ENCODE assay signal across 23 mouse cellular contexts in genomic region chr2:156803698-156804372, GRCm38 (mm10). TPM values are rescaled to one million over a fixed set of nuclear protein-coding genes. Genes with fewer than 3 reads are reported as not detected.
A peak's percentile ranks its signal among the peaks of the same experiment; 100 is the strongest.
DNase-seq lines count a peak whose midpoint lies in the region; ATAC-seq and TF ChIP-seq lines count a peak whose summit lies in the region.
"Had no signal": no experiment of that assay in that cellular context is flagged by ENCODE, and none has a peak within 500 bp of the region (broad histone marks: within the 10 kb centered on the region; RNA-seq: fewer than 3 reads in every experiment).

No protein-coding gene starts in this region.

- no peak for TF ChIP-seq RAD21 in MEL (IDR thresholded peaks at IDR 0.05; ENCODE audit: low read depth, low read length)

- peak overlapping the region; percentile 88 for H3K27ac ChIP-seq in MEL (ENCODE audit: control insufficient read depth, low read depth, low read length)
- H3K27ac ChIP-seq in liver, embryonic 12.5 days = no peak overlapping the region
- H3K27ac ChIP-seq in kidney, adult 2 months (ENCODE audit: insufficient read depth, low read depth, low read length) = no peak overlapping the region
- H3K27ac ChIP-seq: embryonic facial prominence, embryonic 13.5 days; gastrocnemius, adult 2 months; heart, embryonic 13.5 days; hindbrain, embryonic 15.5 days had no signal

- H3K27me3 ChIP-seq in megakaryocyte, embryonic 14.5 days (replicated peaks) = peaks cover 45% of the 10 kb centered on the region
- H3K27me3 ChIP-seq in MEL (ENCODE audit: control insufficient read depth in 1 of 2, insufficient read depth in 2 of 2, low read length in 2 of 2) = no peaks in the 10 kb centered on the region
- H3K27me3 ChIP-seq in liver, embryonic 12.5 days (replicated peaks) = no peaks in the 10 kb centered on the region; the same call in 1 of the 2 replicates
- H3K27me3 ChIP-seq in kidney, adult 2 months (replicated peaks; ENCODE audit: control insufficient read depth, insufficient read depth, low read length) = no peaks in the 10 kb centered on the region
- H3K27me3 ChIP-seq: embryonic facial prominence, embryonic 13.5 days; hindbrain, embryonic 15.5 days had no signal

- peak overlapping the region; percentile 38 for H3K9ac ChIP-seq in MEL (ENCODE audit: control insufficient read depth, low read depth, low read length, poor library complexity, severe bottlenecking)
- H3K9ac ChIP-seq in liver, embryonic 12.5 days = no peak overlapping the region; the same call in 1 of the 2 replicates
- H3K9ac ChIP-seq: embryonic facial prominence, embryonic 13.5 days; heart, embryonic 13.5 days; hindbrain, embryonic 15.5 days had no signal

- no peaks in the 10 kb centered on the region for H3K36me3 ChIP-seq in megakaryocyte, embryonic 14.5 days (replicated peaks; ENCODE audit: low read length)
- H3K36me3 ChIP-seq in MEL (ENCODE audit: control insufficient read depth in 1 of 2, insufficient read depth in 2 of 2, low read length in 2 of 2) = peaks cover 0 to 16% of the 10 kb centered on the region in 2 experiments; a peak in 2 of 4 replicates
- H3K36me3 ChIP-seq in liver, embryonic 12.5 days = no peaks in the 10 kb centered on the region
- H3K36me3 ChIP-seq in kidney, adult 2 months (ENCODE audit: control insufficient read depth, insufficient read depth, low read length) = no peaks in the 10 kb centered on the region
- H3K36me3 ChIP-seq: embryonic facial prominence, embryonic 13.5 days; heart, embryonic 13.5 days; hindbrain, embryonic 15.5 days had no signal

- TF ChIP-seq CTCF in MEL (IDR thresholded peaks at IDR 0.05 in 2 of 3, conservative IDR thresholded peaks at IDR 0.05 in 1 of 3; ENCODE audit: control insufficient read depth in 1 of 3, insufficient read depth in 1 of 3, low read depth in 2 of 3, low read length in 3 of 3, poor library complexity in 1 of 3, severe bottlenecking in 1 of 3) = no peak
- no peak for TF ChIP-seq CTCF in kidney, adult 2 months (conservative IDR thresholded peaks at IDR 0.05; ENCODE audit: insufficient read depth, insufficient read length, low read depth, low read length)

- no peak for TF ChIP-seq POLR2A in MEL (IDR thresholded peaks at IDR 0.05; ENCODE audit: control insufficient read depth in 1 of 2, insufficient read depth in 1 of 2, low read depth in 1 of 2, low read length in 2 of 2, poor library complexity in 1 of 2)
- no peak for TF ChIP-seq POLR2A in kidney, adult 2 months (IDR thresholded peaks at IDR 0.05; ENCODE audit: low read depth, low read length)

- peak overlapping the region; percentile 64 for H3K4me3 ChIP-seq in megakaryocyte, embryonic 14.5 days (replicated peaks)
- peak overlapping the region in 1 of 2 experiments; percentile 33; a peak in 2 of 4 replicates for H3K4me3 ChIP-seq in MEL (ENCODE audit: control insufficient read depth in 1 of 2, insufficient read depth in 1 of 2, low read depth in 2 of 2, low read length in 2 of 2)
- no peak overlapping the region for H3K4me3 ChIP-seq in liver, embryonic 12.5 days
- no peak overlapping the region for H3K4me3 ChIP-seq in kidney, adult 2 months (ENCODE audit: insufficient read depth, low read depth, low read length)
- H3K4me3 ChIP-seq: embryonic facial prominence, embryonic 13.5 days; gastrocnemius, adult 2 months; heart, embryonic 13.5 days; hindbrain, embryonic 15.5 days had no signal

- H3K4me2 ChIP-seq in liver, embryonic 12.5 days = no peak overlapping the region
- H3K4me2 ChIP-seq: embryonic facial prominence, embryonic 13.5 days; heart, embryonic 13.5 days; hindbrain, embryonic 15.5 days had no signal

- peak; percentile 88 for DNase-seq in MEL (ENCODE audit: low read depth, low spot score)
- no peak for DNase-seq in spleen, adult 18-20 months
- DNase-seq in kidney, adult 2 months = no peak
- DNase-seq: adrenal gland, adult 2 months; adrenal gland, postnatal 25 days; B cell, adult 2 months; cerebellum, adult 11 months; cerebellum, adult 8-10 months; cerebellum, postnatal 14 days; gastrocnemius, adult 2 months; gastrocnemius, postnatal 25 days; heart, adult 18-20 months; heart, postnatal 36 days had no signal

- H3K9me3 ChIP-seq in megakaryocyte, embryonic 14.5 days = peaks cover 4% of the 10 kb centered on the region; the same call in 1 of the 2 replicates
- no peaks in the 10 kb centered on the region for H3K9me3 ChIP-seq in MEL (replicated peaks; ENCODE audit: insufficient read depth, low read length)
- no peaks in the 10 kb centered on the region for H3K9me3 ChIP-seq in liver, embryonic 12.5 days (replicated peaks)
- H3K9me3 ChIP-seq: embryonic facial prominence, embryonic 13.5 days; heart, embryonic 13.5 days; hindbrain, embryonic 15.5 days had no signal

- H3K4me1 ChIP-seq in megakaryocyte, embryonic 14.5 days = peaks cover 56% of the 10 kb centered on the region
- peaks cover 13 to 23% of the 10 kb centered on the region in 2 experiments for H3K4me1 ChIP-seq in MEL (ENCODE audit: control insufficient read depth in 1 of 2, insufficient read depth in 2 of 2, low read length in 2 of 2)
- peaks cover 30% of the 10 kb centered on the region for H3K4me1 ChIP-seq in liver, embryonic 12.5 days
- H3K4me1 ChIP-seq in kidney, adult 2 months (ENCODE audit: control insufficient read depth, insufficient read depth, low read length) = no peaks in the 10 kb centered on the region
- H3K4me1 ChIP-seq: heart, embryonic 13.5 days; hindbrain, embryonic 15.5 days had no signal

- WGBS in liver, embryonic 12.5 days (ENCODE audit: insufficient replicate concordance) = 40% methylated on average over 4 of the region's 4 CpGs
- 79% methylated on average over 4 of the region's 4 CpGs for WGBS in kidney, adult 2 months

- H3K79me2 ChIP-seq in MEL (ENCODE audit: control insufficient read depth, insufficient read depth, low read length, poor library complexity) = no peaks in the 10 kb centered on the region

- peak; percentile 75 to 82 for TF ChIP-seq EP300 in MEL (IDR thresholded peaks at IDR 0.05; ENCODE audit: low read depth in 1 of 2, low read length in 2 of 2)

- ATAC-seq in megakaryocyte, adult 5-6 weeks (ENCODE audit: poor library complexity, severe bottlenecking) = no peak
- ATAC-seq in liver, embryonic 12.5 days = 0 out of 2 replicates have a peak, but pooled peaks have one; percentile 24
- ATAC-seq in megakaryocyte-erythroid progenitor cell, adult 5-6 weeks (replicated peaks; ENCODE audit: low FRiP score, low TSS enrichment, poor library complexity, severe bottlenecking) = peak; percentile 83
- ATAC-seq: CD4-positive, CD25-positive, alpha-beta regulatory T cell, adult 4 months; forebrain, embryonic 14.5 days; intestine, embryonic 16.5 days had no signal

TF ChIP-seq in MEL, 35 proteins besides CTCF, POLR2A, EP300 and RAD21 (continues in another document):
- peak; percentile 34; the same call in 1 of the 2 replicates for TF ChIP-seq MYC (IDR thresholded peaks at IDR 0.05; ENCODE audit: low read depth, low read length)

RNA-seq across cellular contexts. Expression of gene Myl9, which starts 28.6 kb away (rescaled TPM):
- polyA plus RNA-seq in megakaryocyte, embryonic 14.5 days (2012; ENCODE audit: insufficient read depth, low replicate concordance) = 143 and 182 TPM in 2 replicates
- not detected in 2 replicates for total RNA-seq in megakaryocyte, adult 5-6 weeks (2015)
- not detected in 2 replicates for total RNA-seq in megakaryocyte, adult 5-6 weeks (2017)
- total RNA-seq in MEL (2012; rRNA removed) = 1.2 and 2.8 TPM in 2 replicates
- 1 to 10 TPM in 1 of 2 experiments, not detected in 1; 1.3 TPM for polyA plus RNA-seq in MEL (2012; ENCODE audit: insufficient read depth in 1 of 2, insufficient read length in 2 of 2, low read depth in 1 of 2, low replicate concordance in 2 of 2, missing spikeins in 1 of 2)
- 70.5 and 76.1 TPM in 2 replicates for polyA plus RNA-seq in liver, embryonic 12.5 days (2016; fragmentation: Nextera tagmentation; extraction: Ambion mirVana)
- not detected in 2 replicates for total RNA-seq in megakaryocyte-erythroid progenitor cell, adult 5-6 weeks (2014; fragmentation: Nextera tagmentation)
- total RNA-seq in megakaryocyte-erythroid progenitor cell, adult 5-6 weeks (2017) = not detected in 2 replicates
- polyA plus RNA-seq in kidney, adult 2 months (2012; rRNA removed) = 155 and 157 TPM in 2 replicates
- polyA plus RNA-seq: CD4-positive, CD25-positive, alpha-beta regulatory T cell, adult 4 months had no signal

RNA-seq across cellular contexts. Expression of gene Tgif2, which starts 36.0 kb away (rescaled TPM):
- 5.1 and 8.1 TPM in 2 replicates for polyA plus RNA-seq in megakaryocyte, embryonic 14.5 days (2012; ENCODE audit: insufficient read depth, low replicate concordance)
- total RNA-seq in megakaryocyte, adult 5-6 weeks (2015) = 0.36 and 0.38 TPM in 2 replicates
- total RNA-seq in megakaryocyte, adult 5-6 weeks (2017) = 0.73 TPM in 1 of 2 replicates, not detected in the other
- 15.2 and 16.9 TPM in 2 replicates for total RNA-seq in MEL (2012; rRNA removed)
- 10 to 100 TPM in 1 of 2 experiments, not detected in 1; 43.3 TPM for polyA plus RNA-seq in MEL (2012; ENCODE audit: insufficient read depth in 1 of 2, insufficient read length in 2 of 2, low read depth in 1 of 2, low replicate concordance in 2 of 2, missing spikeins in 1 of 2)
- 15.4 and 16.2 TPM in 2 replicates for polyA plus RNA-seq in liver, embryonic 12.5 days (2016; fragmentation: Nextera tagmentation; extraction: Ambion mirVana)
- 17.1 and 27.3 TPM in 2 replicates for total RNA-seq in megakaryocyte-erythroid progenitor cell, adult 5-6 weeks (2014; fragmentation: Nextera tagmentation)
- 16.3 and 17.5 TPM in 2 replicates for total RNA-seq in megakaryocyte-erythroid progenitor cell, adult 5-6 weeks (2017)
- polyA plus RNA-seq in kidney, adult 2 months (2012; rRNA removed) = 3.8 and 4.6 TPM in 2 replicates

RNA-seq across cellular contexts. Expression of gene 4930518I15Rik, which starts 53.9 kb away (rescaled TPM):
- 0.13 TPM in 1 of 2 replicates, not detected in the other for polyA plus RNA-seq in megakaryocyte, embryonic 14.5 days (2012; ENCODE audit: insufficient read depth, low replicate concordance)
- 1.4 and 2.4 TPM in 2 replicates for total RNA-seq in megakaryocyte, adult 5-6 weeks (2015)
- total RNA-seq in megakaryocyte, adult 5-6 weeks (2017) = 1.5 and 1.9 TPM in 2 replicates
- total RNA-seq in MEL (2012; rRNA removed) = 0.23 TPM in 1 of 2 replicates, not detected in the other
- polyA plus RNA-seq in MEL (2012; ENCODE audit: insufficient read depth in 1 of 2, insufficient read length in 2 of 2, low read depth in 1 of 2, low replicate concordance in 2 of 2, missing spikeins in 1 of 2) = under 1 TPM in 1 of 2 experiments, not detected in 1; 0.60 TPM
- polyA plus RNA-seq in liver, embryonic 12.5 days (2016; fragmentation: Nextera tagmentation; extraction: Ambion mirVana) = 2.5 and 2.7 TPM in 2 replicates
- 3.6 and 5.9 TPM in 2 replicates for total RNA-seq in megakaryocyte-erythroid progenitor cell, adult 5-6 weeks (2014; fragmentation: Nextera tagmentation)
- 0.84 TPM in 1 of 2 replicates, not detected in the other for total RNA-seq in megakaryocyte-erythroid progenitor cell, adult 5-6 weeks (2017)
- 1.1 and 1.2 TPM in 2 replicates for polyA plus RNA-seq in kidney, adult 2 months (2012; rRNA removed)

RNA-seq across cellular contexts. Expression of gene Rab5if, which starts 59.1 kb away (rescaled TPM):
- 175 and 255 TPM in 2 replicates for polyA plus RNA-seq in megakaryocyte, embryonic 14.5 days (2012; ENCODE audit: insufficient read depth, low replicate concordance)
- 356 and 374 TPM in 2 replicates for total RNA-seq in megakaryocyte, adult 5-6 weeks (2015)
- 194 and 199 TPM in 2 replicates for total RNA-seq in megakaryocyte, adult 5-6 weeks (2017)
- 211 and 226 TPM in 2 replicates for total RNA-seq in MEL (2012; rRNA removed)
- polyA plus RNA-seq in MEL (2012; ENCODE audit: insufficient read depth in 1 of 2, insufficient read length in 2 of 2, low read depth in 1 of 2, low replicate concordance in 2 of 2, missing spikeins in 1 of 2) = 100 to 1,000 TPM; 263 to 315 TPM
- 250 and 266 TPM in 2 replicates for polyA plus RNA-seq in liver, embryonic 12.5 days (2016; fragmentation: Nextera tagmentation; extraction: Ambion mirVana)
- total RNA-seq in megakaryocyte-erythroid progenitor cell, adult 5-6 weeks (2014; fragmentation: Nextera tagmentation) = 197 and 208 TPM in 2 replicates
- total RNA-seq in megakaryocyte-erythroid progenitor cell, adult 5-6 weeks (2017) = 130 and 141 TPM in 2 replicates
- 127 and 129 TPM in 2 replicates for polyA plus RNA-seq in kidney, adult 2 months (2012; rRNA removed)

Comparison
In these comparisons a context has a peak if more than half of its experiments do, and no peak if none do; other contexts are left out.
1. RNA of gene Myl9, which starts 28.6 kb away (polyA plus RNA-seq): 143 to 182 TPM in megakaryocyte, embryonic 14.5 days, 155 to 157 TPM in kidney, adult 2 months and 70.5 to 76.1 TPM in liver, embryonic 12.5 days; 1.3 TPM in MEL; every median in the first group is over 10 times any median in the second.